In the genomic region with DNA sequence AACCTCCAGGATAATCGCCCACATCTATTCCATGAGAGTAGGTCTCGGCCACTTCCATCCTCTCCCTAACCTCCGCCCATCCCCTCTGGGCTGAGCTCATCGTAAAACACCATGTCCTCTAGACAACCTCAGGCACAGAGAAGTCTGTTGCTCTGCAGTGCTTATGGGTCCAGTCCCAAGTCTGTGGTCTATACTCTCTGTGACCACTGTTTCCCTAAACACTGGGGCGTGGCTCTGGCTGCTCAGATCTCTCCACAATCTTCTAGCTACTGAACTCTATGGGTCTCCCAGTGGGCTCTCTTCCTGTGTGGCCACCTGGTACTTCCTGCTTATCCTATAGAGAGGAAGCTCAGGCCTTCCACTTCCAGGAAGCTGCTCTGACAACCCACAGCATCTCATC, we compare ENCODE assay signal across 19 mouse cellular contexts. TPM values are rescaled to one million over a fixed set of nuclear protein-coding genes. Genes with fewer than 3 reads are reported as not detected.
"Had no signal": no experiment of that assay in that cellular context is flagged by ENCODE, and none has a peak within 500 bp of the region (broad histone marks: within the 10 kb centered on the region; RNA-seq: fewer than 3 reads in every experiment).

No protein-coding gene starts in this region.

- ATAC-seq: intestine, postnatal 0 days; liver, embryonic 12.5 days; midbrain, embryonic 13.5 days had no signal

- H3K27ac ChIP-seq: kidney, postnatal 0 days; limb, embryonic 15.5 days; liver, embryonic 12.5 days; macrophage; midbrain, embryonic 13.5 days had no signal

- H3K4me2 ChIP-seq: limb, embryonic 15.5 days; liver, embryonic 12.5 days; lung, embryonic 15.5 days; midbrain, embryonic 13.5 days had no signal

- H3K4me3 ChIP-seq: limb, embryonic 15.5 days; liver, embryonic 12.5 days; lung, embryonic 15.5 days; midbrain, embryonic 13.5 days had no signal

- H3K9ac ChIP-seq: limb, embryonic 15.5 days; liver, embryonic 12.5 days; lung, embryonic 15.5 days; midbrain, embryonic 13.5 days had no signal

- H3K27me3 ChIP-seq: limb, embryonic 15.5 days; lung, embryonic 15.5 days; midbrain, embryonic 13.5 days had no signal

- H3K9me3 ChIP-seq: limb, embryonic 15.5 days; liver, embryonic 12.5 days; lung, embryonic 15.5 days; midbrain, embryonic 13.5 days had no signal

- H3K36me3 ChIP-seq: limb, embryonic 15.5 days; liver, embryonic 12.5 days; lung, embryonic 15.5 days; midbrain, embryonic 13.5 days had no signal

- DNase-seq: kidney, adult 8-10 months; kidney, postnatal 36 days; layer of hippocampus, adult 9-11 months; layer of hippocampus, postnatal 36 days; lung, postnatal 14 days; right cerebral cortex, adult 18-20 months; right cerebral cortex, postnatal 25 days; thymus, adult 18-20 months; thymus, postnatal 36 days had no signal

RNA-seq across cellular contexts. Expression of a gene that starts 35.4 kb away (rescaled TPM):
- polyA plus RNA-seq: intestine, postnatal 0 days; kidney, postnatal 0 days; limb, embryonic 11.5 days; limb, embryonic 15.5 days; liver, embryonic 12.5 days; liver, embryonic 16.5 days; lung, embryonic 15.5 days; macrophage; small intestine, adult 2 months had no signal

RNA-seq across cellular contexts. Expression of a gene that starts 45.2 kb away (rescaled TPM):
- polyA plus RNA-seq: liver, embryonic 16.5 days; macrophage had no signal
